Mouse (Mus musculus) MEL (cell line): Measurements from ENCODE around the gene Tead3. TPM values are rescaled to one million over a fixed set of nuclear protein-coding genes. Genes with fewer than 3 reads are reported as not detected.

Experiments used
- DNase-seq: peaks from one replicate; pipeline ENCODE4 v3.0.0; 2011; ENCODE audit warnings: low read depth, low spot score
- H3K27ac ChIP-seq: 2 replicates; pipeline ENCODE4 v1.5.1; 2012; ENCODE audit warnings: low read depth, mild to moderate bottlenecking, control low read depth, low read length, moderate library complexity; ENCODE audit not compliant: control insufficient read depth
- H3K27me3 ChIP-seq, 2 experiments: fragments of 150-350 bp in 1 of 2; sonication (generic) in 1 of 2; 2 replicates each; pipeline ENCODE4 v1.6.1; 2012; ENCODE audit warnings: low read length in 2 of 2, mild to moderate bottlenecking in 2 of 2, improper control_type of control experiment in 1 of 2, moderate library complexity in 1 of 2; ENCODE audit not compliant: insufficient read depth in 2 of 2, control insufficient read depth in 1 of 2
- H3K36me3 ChIP-seq, 2 experiments: 2 replicates each; pipeline ENCODE4 v1.6.1; 2012 to 2014; ENCODE audit warnings: low read length in 2 of 2, improper control_type of control experiment in 1 of 2, inconsistent platforms in 1 of 2, mild to moderate bottlenecking in 1 of 2; ENCODE audit not compliant: insufficient read depth in 2 of 2, control insufficient read depth in 1 of 2
- H3K4me1 ChIP-seq, 2 experiments: fragments of 150-350 bp in 1 of 2; sonication (generic) in 1 of 2; 2 replicates each; pipeline ENCODE4 v1.6.1; 2012; ENCODE audit warnings: low read length in 2 of 2, improper control_type of control experiment in 1 of 2, mild to moderate bottlenecking in 1 of 2; ENCODE audit not compliant: insufficient read depth in 2 of 2, control insufficient read depth in 1 of 2
- H3K4me3 ChIP-seq, 2 experiments: fragments of 150-350 bp in 1 of 2; sonication (generic) in 1 of 2; 2 replicates each; pipeline ENCODE4 v1.5.1; 2012; ENCODE audit warnings: low read depth in 2 of 2, low read length in 2 of 2, mild to moderate bottlenecking in 2 of 2, moderate library complexity in 2 of 2, control low read depth in 1 of 2, improper control_type of control experiment in 1 of 2; ENCODE audit not compliant: control insufficient read depth in 1 of 2, insufficient read depth in 1 of 2
- H3K79me2 ChIP-seq: 2 replicates; pipeline ENCODE4 v1.6.1; 2012; ENCODE audit warnings: mild to moderate bottlenecking, low read length, moderate library complexity; ENCODE audit not compliant: control insufficient read depth, poor library complexity, insufficient read depth
- H3K9ac ChIP-seq: 2 replicates; pipeline ENCODE4 v1.6.1; 2012; ENCODE audit warnings: low read depth, mild to moderate bottlenecking, control low read depth, low read length, moderate library complexity; ENCODE audit not compliant: control insufficient read depth, poor library complexity, severe bottlenecking
- H3K9me3 ChIP-seq: fragments of 150-350 bp; sonication (generic); replicated peaks from 2 replicates; pipeline ENCODE4 v1.6.1; 2012; ENCODE audit warnings: mild to moderate bottlenecking, low read length, improper control_type of control experiment, moderate library complexity; ENCODE audit not compliant: insufficient read depth
- BHLHE40 ChIP-seq: IDR thresholded peaks from 2 replicates; pipeline ENCODE4 v1.6.1; 2012; ENCODE audit warnings: low read depth, mild to moderate bottlenecking, inconsistent platforms, low read length, improper control_type of control experiment, borderline replicate concordance
- CTCF ChIP-seq, 3 experiments: IDR thresholded peaks in 2 of 3; conservative IDR thresholded peaks in 1 of 3; 2 replicates each; pipeline ENCODE4 v1.5.1; 2011 to 2012; ENCODE audit warnings: low read length in 3 of 3, low read depth in 2 of 3, mild to moderate bottlenecking in 2 of 3, improper control_type of control experiment in 1 of 3, inconsistent platforms in 1 of 3, mixed read lengths in 1 of 3, moderate library complexity in 1 of 3; ENCODE audit not compliant: control insufficient read depth in 1 of 3, insufficient read depth in 1 of 3, poor library complexity in 1 of 3, severe bottlenecking in 1 of 3
- E2F4 ChIP-seq: IDR thresholded peaks from 2 replicates; pipeline ENCODE4 v1.6.1; 2011; ENCODE audit warnings: low read depth, low read length, improper control_type of control experiment, borderline replicate concordance
- EP300 ChIP-seq, 2 experiments: IDR thresholded peaks; 2 replicates each; pipeline ENCODE4 v1.6.1; 2011; ENCODE audit warnings: improper control_type of control experiment in 2 of 2, low read length in 2 of 2, low read depth in 1 of 2, mild to moderate bottlenecking in 1 of 2
- GATA1 ChIP-seq: IDR thresholded peaks from 2 replicates; pipeline ENCODE4 v1.6.1; 2011; ENCODE audit warnings: low read depth, low read length, improper control_type of control experiment
- HCFC1 ChIP-seq: IDR thresholded peaks from 2 replicates; pipeline ENCODE4 v1.6.1; 2012; ENCODE audit warnings: low read depth, mild to moderate bottlenecking, inconsistent platforms, low read length, improper control_type of control experiment, moderate library complexity
- KAT2A ChIP-seq: conservative IDR thresholded peaks from 2 replicates; pipeline ENCODE4 v1.6.1; 2012; ENCODE audit warnings: low read depth, low read length, improper control_type of control experiment, inconsistent platforms
- MAZ ChIP-seq: IDR thresholded peaks from 2 replicates; pipeline ENCODE4 v1.6.1; 2012; ENCODE audit warnings: low read depth, mild to moderate bottlenecking, inconsistent platforms, low read length, improper control_type of control experiment
- MEF2A ChIP-seq: IDR thresholded peaks from 2 replicates; pipeline ENCODE4 v1.6.1; 2014; ENCODE audit warnings: low read depth, mild to moderate bottlenecking, inconsistent platforms, low read length, improper control_type of control experiment; ENCODE audit not compliant: poor library complexity, insufficient replicate concordance, severe bottlenecking; ENCODE audit errors: extremely low read depth
- MXI1 ChIP-seq: IDR thresholded peaks from 2 replicates; pipeline ENCODE4 v1.6.1; 2011; ENCODE audit warnings: mild to moderate bottlenecking, low read depth, low read length, improper control_type of control experiment
- MYB ChIP-seq: IDR thresholded peaks from 2 replicates; pipeline ENCODE4 v1.6.1; 2011; ENCODE audit warnings: mild to moderate bottlenecking, low read depth, low read length, improper control_type of control experiment
- MYC ChIP-seq: IDR thresholded peaks from 2 replicates; pipeline ENCODE4 v1.6.1; 2011; ENCODE audit warnings: low read depth, mild to moderate bottlenecking, low read length, improper control_type of control experiment, moderate library complexity
- NELFE ChIP-seq: IDR thresholded peaks from 2 replicates; pipeline ENCODE4 v1.6.1; 2011; ENCODE audit warnings: low read depth, low read length, improper control_type of control experiment
- NRF1 ChIP-seq: IDR thresholded peaks from 2 replicates; pipeline ENCODE4 v1.6.1; 2014; ENCODE audit warnings: low read depth, mild to moderate bottlenecking, inconsistent platforms, low read length, improper control_type of control experiment, moderate library complexity; ENCODE audit not compliant: poor library complexity, insufficient read depth, severe bottlenecking
- POLR2A ChIP-seq, 2 experiments: IDR thresholded peaks; 2 replicates each; pipeline ENCODE4 v1.6.1; 2011 to 2012; ENCODE audit warnings: low read length in 2 of 2, mild to moderate bottlenecking in 2 of 2, control low read depth in 1 of 2, improper control_type of control experiment in 1 of 2, low read depth in 1 of 2, moderate library complexity in 1 of 2; ENCODE audit not compliant: control insufficient read depth in 1 of 2, insufficient read depth in 1 of 2, poor library complexity in 1 of 2
- RAD21 ChIP-seq: IDR thresholded peaks from 2 replicates; pipeline ENCODE4 v1.6.1; 2011; ENCODE audit warnings: mild to moderate bottlenecking, low read depth, low read length, improper control_type of control experiment
- RCOR1 ChIP-seq: IDR thresholded peaks from 2 replicates; pipeline ENCODE4 v1.6.1; 2012; ENCODE audit warnings: low read depth, mild to moderate bottlenecking, inconsistent platforms, low read length, improper control_type of control experiment
- TAL1 ChIP-seq: IDR thresholded peaks from 2 replicates; pipeline ENCODE4 v1.6.1; 2012; ENCODE audit warnings: mild to moderate bottlenecking, inconsistent platforms, low read length, moderate library complexity, mixed read lengths
- TBP ChIP-seq: IDR thresholded peaks from 2 replicates; pipeline ENCODE4 v1.8.0; 2011; ENCODE audit warnings: low read depth, low read length, improper control_type of control experiment
- UBTF ChIP-seq: IDR thresholded peaks from 2 replicates; pipeline ENCODE4 v1.6.1; 2012; ENCODE audit warnings: low read depth, mild to moderate bottlenecking, inconsistent platforms, low read length, improper control_type of control experiment, moderate library complexity, borderline replicate concordance; ENCODE audit not compliant: insufficient read depth
- USF1 ChIP-seq: IDR thresholded peaks from 2 replicates; pipeline ENCODE4 v1.6.1; 2014; ENCODE audit warnings: low read depth, mild to moderate bottlenecking, inconsistent platforms, low read length, improper control_type of control experiment, moderate library complexity
- ZC3H11A ChIP-seq: IDR thresholded peaks from 2 replicates; pipeline ENCODE4 v1.6.1; 2012; ENCODE audit warnings: low read depth, mild to moderate bottlenecking, inconsistent platforms, low read length, improper control_type of control experiment
- ZKSCAN1 ChIP-seq: IDR thresholded peaks from 2 replicates; pipeline ENCODE4 v1.6.1; 2012; ENCODE audit warnings: low read depth, mild to moderate bottlenecking, inconsistent platforms, low read length, improper control_type of control experiment, moderate library complexity
- ZMIZ1 ChIP-seq: IDR thresholded peaks from 2 replicates; pipeline ENCODE4 v1.6.1; 2012; ENCODE audit warnings: low read depth, mild to moderate bottlenecking, inconsistent platforms, low read length, improper control_type of control experiment, moderate library complexity
- polyA plus RNA-seq, 2 experiments: library from polyadenylated mRNA; stranded (reverse) in 1 of 2; unstranded in 1 of 2; fragments of >175 nt in 1 of 2; fragments of >200 nt in 1 of 2; gene quantifications; 2 replicates each; pipeline versions ENCODE4 v1.2.1 to v1.2.4; 2012; ENCODE audit warnings: low replicate concordance in 2 of 2, low read depth in 1 of 2; ENCODE audit not compliant: insufficient read length in 2 of 2, insufficient read depth in 1 of 2, missing spikeins in 1 of 2
- total RNA-seq: library from RNA; depleted of rRNA; stranded (reverse); fragments of 300-350 nt; gene quantifications from 2 replicates; pipeline ENCODE4 v1.2.3, GENCODE M21; 2012

Gene Tead3
- total and polyA plus RNA-seq, 3 experiments: 0.73 to 4.1 TPM; not detected in 1

DNA sequence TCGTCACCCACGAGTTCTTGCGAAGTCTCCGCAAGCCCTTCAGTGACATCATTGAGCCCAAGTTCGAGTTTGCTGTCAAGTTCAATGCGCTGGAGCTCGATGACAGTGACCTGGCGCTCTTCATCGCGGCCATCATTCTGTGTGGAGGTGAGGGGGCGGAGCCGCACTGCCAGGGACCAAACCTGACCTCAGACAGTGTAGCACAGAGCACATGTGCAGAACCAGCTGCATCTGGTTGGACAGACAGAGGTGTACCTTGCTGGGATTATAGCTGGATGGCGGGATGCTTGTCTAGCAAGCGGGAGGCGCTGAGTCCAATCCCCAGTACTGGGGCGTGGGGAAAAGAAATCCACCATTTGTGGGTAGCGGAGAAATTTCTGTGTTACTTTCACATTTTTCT is 51.7 kb downstream of the Tead3 start:
- no peak for TF ChIP-seq USF1
- no peak for TF ChIP-seq MXI1
- no peak for TF ChIP-seq RAD21
- TF ChIP-seq EP300 (IDR thresholded peaks at IDR 0.05; ENCODE audit: low read depth in 1 of 2, low read length in 2 of 2): no peak
- TF ChIP-seq NRF1: no peak
- TF ChIP-seq UBTF: no peak
- TF ChIP-seq HCFC1: no peak
- no peak for TF ChIP-seq MAZ
- no peak for TF ChIP-seq MYB
- TF ChIP-seq RCOR1: no peak
- TF ChIP-seq ZC3H11A: no peak
- TF ChIP-seq NELFE: no peak
- no peak for TF ChIP-seq CTCF (IDR thresholded peaks at IDR 0.05 in 2 of 3, conservative IDR thresholded peaks at IDR 0.05 in 1 of 3; ENCODE audit: control insufficient read depth in 1 of 3, insufficient read depth in 1 of 3, low read depth in 2 of 3, low read length in 3 of 3, poor library complexity in 1 of 3, severe bottlenecking in 1 of 3)
- no peak for TF ChIP-seq TAL1
- TF ChIP-seq GATA1: no peak
- TF ChIP-seq E2F4: no peak
- Histone ChIP-seq H3K36me3 (no peaks in the 10 kb centered on the region), H3K4me1 (no peaks in the 10 kb centered on the region), H3K27ac (no peak overlapping the region), H3K9me3 (no peaks in the 10 kb centered on the region), H3K27me3 (no peaks in the 10 kb centered on the region), H3K4me3 (no peak overlapping the region), H3K79me2 (no peaks in the 10 kb centered on the region), H3K9ac (no peak overlapping the region)
- DNase-seq: no peak

DNA sequence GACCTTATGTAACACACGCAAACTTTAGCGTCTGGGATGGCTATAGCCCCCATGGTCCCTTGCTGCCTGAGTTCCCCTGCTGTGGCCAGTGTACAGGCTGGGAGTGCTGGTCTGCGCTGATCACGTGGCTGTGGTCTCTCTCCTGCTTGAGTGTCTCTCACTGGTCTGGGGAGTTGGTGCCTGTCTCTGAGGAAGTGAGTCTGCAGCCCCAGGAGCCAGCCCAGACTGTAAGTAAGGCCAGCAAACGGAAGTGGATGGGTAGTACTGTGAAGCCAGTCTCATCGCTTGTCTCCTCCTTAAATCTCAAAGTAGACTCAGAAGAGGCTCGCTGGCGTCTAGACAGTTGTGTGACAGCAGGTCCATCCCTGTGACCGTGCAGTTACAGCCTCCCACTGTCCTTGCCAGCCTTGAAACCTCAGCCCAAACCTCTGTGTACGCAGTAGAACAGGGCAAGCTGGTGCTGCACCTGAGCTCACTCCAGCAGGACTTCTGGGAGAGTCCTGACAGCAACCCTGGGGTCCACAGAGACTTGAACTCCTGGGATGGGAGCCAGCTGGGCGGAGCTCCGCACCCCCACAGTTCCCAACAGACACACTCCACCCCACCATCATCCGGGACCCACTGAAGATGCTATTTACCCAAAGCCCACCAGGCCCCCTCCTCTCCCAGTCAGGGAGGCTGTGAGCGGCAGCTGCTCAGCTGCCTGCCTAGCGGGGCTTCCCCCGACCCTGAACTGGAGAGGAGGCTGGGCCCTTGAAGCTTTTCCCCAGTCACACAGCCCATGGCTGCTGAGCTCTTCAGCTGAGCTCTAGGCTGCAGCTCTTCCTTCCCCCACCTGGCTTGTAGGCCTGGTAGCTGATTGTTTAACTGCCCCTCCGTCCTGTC is 55.9 kb downstream of the Tead3 start:
- peaks cover 0 to 3% of the 10 kb centered on the region in 2 experiments; a peak in 1 of 4 replicates for H3K36me3 ChIP-seq
- H3K4me3 ChIP-seq: no peak overlapping the region
- no peak for TF ChIP-seq E2F4
- TF ChIP-seq NRF1: no peak
- TF ChIP-seq BHLHE40: no peak
- no peak for TF ChIP-seq POLR2A (IDR thresholded peaks at IDR 0.05; ENCODE audit: control insufficient read depth in 1 of 2, insufficient read depth in 1 of 2, low read depth in 1 of 2, low read length in 2 of 2, poor library complexity in 1 of 2)
- TF ChIP-seq KAT2A: no peak
- TF ChIP-seq ZMIZ1: no peak
- no peak for TF ChIP-seq MXI1
- TF ChIP-seq ZKSCAN1: no peak
- TF ChIP-seq CTCF (IDR thresholded peaks at IDR 0.05 in 2 of 3, conservative IDR thresholded peaks at IDR 0.05 in 1 of 3; ENCODE audit: control insufficient read depth in 1 of 3, insufficient read depth in 1 of 3, low read depth in 2 of 3, low read length in 3 of 3, poor library complexity in 1 of 3, severe bottlenecking in 1 of 3): no peak
- no peak for TF ChIP-seq NELFE
- TF ChIP-seq USF1: no peak
- TF ChIP-seq MEF2A: no peak
- TF ChIP-seq MYC: no peak
- no peak for TF ChIP-seq TBP
- no peak for DNase-seq
- no peaks in the 10 kb centered on the region for H3K27me3 ChIP-seq
- no peaks in the 10 kb centered on the region for H3K9me3 ChIP-seq
- no peaks in the 10 kb centered on the region for H3K79me2 ChIP-seq
- H3K9ac ChIP-seq: no peak overlapping the region
- H3K4me1 ChIP-seq: peaks cover 11 to 13% of the 10 kb centered on the region in 2 experiments
- no peak overlapping the region for H3K27ac ChIP-seq
